ENCODE assay signal across 8 mouse cellular contexts in the genomic region with DNA sequence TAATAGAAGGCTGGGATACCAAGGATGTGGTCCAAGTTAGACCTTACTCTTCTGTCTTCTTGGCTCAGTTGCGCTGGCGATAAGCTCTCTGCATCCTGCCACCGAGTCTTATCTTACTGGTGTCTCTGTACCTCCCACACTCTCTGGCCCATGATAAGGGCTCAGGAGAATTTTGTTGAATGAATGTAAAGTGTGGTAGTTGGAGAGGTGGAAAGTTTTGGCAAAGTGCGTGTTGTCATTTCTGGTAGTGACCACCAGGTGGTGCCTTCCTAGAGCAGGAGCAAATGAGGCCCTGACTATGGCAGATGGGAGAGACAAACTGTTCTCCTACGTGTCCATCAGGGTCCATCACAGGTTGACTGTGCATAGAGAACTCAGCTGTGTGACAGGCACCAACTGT.
DNase-seq lines count a peak whose midpoint lies in the region; ATAC-seq and TF ChIP-seq lines count a peak whose summit lies in the region.

No protein-coding gene starts in this region.

- H3K4me3 ChIP-seq in cerebellum, adult 2 months (replicated peaks; ENCODE audit: insufficient read depth, low read depth, low read length): no peak overlapping the region
- H3K4me3 ChIP-seq in lung, embryonic 16.5 days (ENCODE audit: low read length): no peak overlapping the region

- H3K4me1 ChIP-seq in cerebellum, adult 2 months (ENCODE audit: control insufficient read depth, insufficient read depth, low read length): no peaks in the 10 kb centered on the region; the same call in 1 of the 2 replicates
- H3K4me1 ChIP-seq in lung, embryonic 16.5 days (replicated peaks; ENCODE audit: control insufficient read depth, insufficient read depth, low read length): peaks cover 3% of the 10 kb centered on the region; the same call in 1 of the 2 replicates

- peak; percentile 65 for TF ChIP-seq CTCF in cerebellum, adult 2 months (IDR thresholded peaks at IDR 0.05; ENCODE audit: borderline replicate concordance, insufficient read depth, low read depth, low read length)

- no peaks in the 10 kb centered on the region for H3K9me3 ChIP-seq in lung, embryonic 16.5 days (ENCODE audit: control insufficient read depth, low read length)

- peak; percentile 38 to 41 for DNase-seq in adrenal gland, adult 18-20 months (ENCODE audit: low spot score in 2 of 2)
- no peak for DNase-seq in adrenal gland, adult 8-10 months
- DNase-seq in ovary, postnatal 14 days (ENCODE audit: low spot score): peak; percentile 36
- no peak for DNase-seq in ovary, postnatal 10 days (ENCODE audit: low spot score)
- DNase-seq in cerebellum, adult 2 months: peak; percentile 24 to 29
- DNase-seq in kidney, adult 8-10 months: peak; percentile 14 to 42
- no peak for DNase-seq in MN1 (ENCODE audit: low spot score)

- peak; percentile 17; the same call in 1 of the 2 replicates for ATAC-seq in lung, embryonic 16.5 days (ENCODE audit: low read depth)

- no peak overlapping the region for H3K4me2 ChIP-seq in lung, embryonic 16.5 days (ENCODE audit: low read depth, low read length)

- 63% methylated on average over 5 of the region's 5 CpGs for WGBS in cerebellum, adult 2 months
- WGBS in lung, embryonic 16.5 days: 46% methylated on average over 5 of the region's 5 CpGs

- TF ChIP-seq POLR2A in cerebellum, adult 2 months (IDR thresholded peaks at IDR 0.05; ENCODE audit: borderline replicate concordance, insufficient read depth, low read length): no peak

- no peak overlapping the region for H3K27ac ChIP-seq in cerebellum, adult 2 months (ENCODE audit: insufficient read depth, low read length)
- no peak overlapping the region for H3K27ac ChIP-seq in lung, embryonic 16.5 days (ENCODE audit: low read length)

- no peak overlapping the region for H3K9ac ChIP-seq in lung, embryonic 16.5 days (ENCODE audit: low read length)

- no peaks in the 10 kb centered on the region for H3K36me3 ChIP-seq in lung, embryonic 16.5 days (ENCODE audit: control insufficient read depth, insufficient read depth, low read length)

- H3K27me3 ChIP-seq in cerebellum, adult 2 months (ENCODE audit: control insufficient read depth, insufficient read depth, low read length): no peaks in the 10 kb centered on the region
- H3K27me3 ChIP-seq in lung, embryonic 16.5 days (ENCODE audit: control insufficient read depth, insufficient read depth, low read depth, low read length): no peaks in the 10 kb centered on the region

Comparison
In these comparisons a context has a peak if more than half of its experiments do, and no peak if none do; other contexts are left out.
1. DNase-seq: peak in adrenal gland, adult 18-20 months (2 of 2), ovary, postnatal 14 days (single experiment), cerebellum, adult 2 months (2 of 2) and kidney, adult 8-10 months (2 of 2); none in adrenal gland, adult 8-10 months (single experiment), ovary, postnatal 10 days (single experiment) and MN1 (single experiment).